Mouse (Mus musculus) megakaryocyte, embryonic 14.5 days (primary cell): ENCODE data around the gene Pitpnm2.

Experiments used
- FLI1 ChIP-seq: IDR thresholded peaks from 2 replicates; pipeline ENCODE4 v1.6.1; 2012; ENCODE audit warnings: low read length, inconsistent platforms, mixed read lengths
- GATA1 ChIP-seq: IDR thresholded peaks from 3 replicates; pipeline ENCODE4 v1.6.1; 2012; ENCODE audit warnings: mixed read lengths, low read length, inconsistent platforms, borderline replicate concordance

- TF ChIP-seq GATA1, result no peak
- no peak for TF ChIP-seq FLI1
Measured at GRCm38 (mm10) chr5:124083850-124084587, 165.5 kb downstream of the Pitpnm2 start.
